Mouse (Mus musculus) heart, adult 11 months (tissue): ENCODE measurements around the gene Mutyh.
"Not testable (repeated sequence)": the region's sequence is repeated elsewhere in the genome, so short reads cannot be mapped to it uniquely, and the experiment has no call there.

Experiments used
- DNase-seq: peaks from one replicate; pipeline ENCODE4 v3.0.0; 2022

Mutyh gene

DNA sequence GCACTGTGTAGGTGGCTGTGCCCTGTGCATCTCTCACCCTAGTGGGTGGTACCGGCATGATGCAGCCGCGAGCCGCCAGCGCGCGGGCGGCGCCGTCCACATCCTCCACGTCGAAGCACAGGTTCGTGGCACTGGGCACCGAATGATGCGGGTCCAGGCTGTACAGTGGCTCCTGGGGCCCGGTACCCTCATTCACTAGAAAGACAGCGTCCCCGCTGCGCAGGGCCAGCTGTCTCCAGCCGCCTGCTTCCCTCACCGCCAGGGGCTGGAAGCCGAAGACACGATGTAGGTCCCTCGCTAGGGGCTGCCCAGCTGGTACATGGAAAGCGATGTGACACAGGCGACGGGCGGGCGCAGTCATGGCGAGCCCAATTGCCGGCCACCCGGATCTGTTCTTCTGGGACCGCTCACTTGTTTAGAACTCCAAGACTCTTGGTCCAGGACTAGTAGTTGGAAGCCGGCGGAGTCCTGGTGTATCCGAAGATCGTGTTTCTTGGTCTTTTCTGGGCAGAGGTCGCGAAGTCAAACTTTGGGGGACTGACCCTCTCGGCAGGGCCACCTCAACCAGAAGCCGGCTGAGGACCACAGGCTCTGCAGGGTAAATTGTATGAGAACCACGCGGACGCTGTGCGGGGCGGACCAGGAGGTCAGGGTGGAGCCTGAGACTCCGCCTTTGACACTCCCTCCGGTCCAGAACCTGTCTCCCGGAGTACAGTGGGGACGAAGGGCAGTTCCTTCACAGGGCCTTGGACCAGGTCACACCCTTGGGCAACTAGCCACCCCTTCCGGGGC is 13.6 kb downstream of the Mutyh start:
- DNase-seq: peak; percentile 99

GRCm38 (mm10) chr4:116821694-116822016 is 14.1 kb downstream of the Mutyh start, which contains the start of gene Hpdl:
Gene Hpdl (minus strand): TSS chr4:116821707.
- DNase-seq: no peak

GRCm38 (mm10) chr4:116824541-116825004 is 17.1 kb downstream of the Mutyh start:
- peak; percentile 97 for DNase-seq

- no peak for DNase-seq
These were observed 20.3 kb downstream of the Mutyh start for GRCm38 (mm10) chr4:116827819-116828218.

DNA sequence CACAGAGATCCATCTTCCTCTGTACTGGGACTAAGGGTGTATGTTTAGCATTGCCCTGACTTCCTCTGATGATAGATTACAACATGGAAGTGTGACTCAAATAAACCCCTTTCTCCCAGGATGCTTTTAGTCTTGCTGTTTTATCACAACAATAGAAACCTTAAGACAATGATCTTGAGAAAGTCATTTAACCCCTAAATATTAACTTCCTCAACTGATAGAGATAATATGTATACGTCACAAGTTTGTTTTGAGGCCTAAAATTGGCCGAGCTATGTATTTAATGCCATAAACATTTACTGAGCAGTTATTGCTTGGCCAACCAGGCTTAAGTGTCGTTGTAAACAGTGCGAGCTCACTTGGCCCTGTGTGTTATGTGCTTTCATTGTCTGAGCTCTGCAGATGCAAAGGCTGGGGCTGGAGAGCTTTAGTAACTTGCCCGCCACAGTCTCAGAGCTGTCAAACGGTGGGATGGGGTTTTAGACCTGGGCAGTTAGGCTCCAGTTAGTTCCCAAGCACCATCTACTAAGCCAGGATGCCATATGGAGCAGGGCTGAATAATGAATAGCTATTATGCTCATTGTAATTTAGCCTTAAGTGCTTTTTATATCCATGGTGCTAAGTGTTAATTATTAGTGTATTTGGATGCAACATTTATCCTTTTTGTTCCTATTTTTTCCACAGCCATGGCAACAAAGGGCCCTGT is 22.0 kb downstream of the Mutyh start:
- DNase-seq: no peak

DNA sequence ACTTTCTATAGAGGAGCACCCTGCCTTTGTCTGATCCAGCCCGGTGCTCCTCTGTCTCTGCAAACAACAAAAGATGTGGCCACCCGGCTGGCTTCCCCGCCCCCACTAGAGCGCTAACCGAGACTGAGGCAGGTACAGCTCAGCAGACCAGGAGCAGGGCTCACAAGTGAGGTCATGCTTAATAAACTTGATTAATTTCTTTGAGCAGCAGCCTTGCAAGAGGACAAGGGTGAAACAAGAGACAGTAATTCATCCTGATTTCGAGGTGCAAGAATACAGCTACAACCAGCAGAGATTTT is 22.5 kb downstream of the Mutyh start:
- no peak for DNase-seq

GRCm38 (mm10) chr4:116838999-116839398 is 31.5 kb downstream of the Mutyh start:
- no peak for DNase-seq

DNA sequence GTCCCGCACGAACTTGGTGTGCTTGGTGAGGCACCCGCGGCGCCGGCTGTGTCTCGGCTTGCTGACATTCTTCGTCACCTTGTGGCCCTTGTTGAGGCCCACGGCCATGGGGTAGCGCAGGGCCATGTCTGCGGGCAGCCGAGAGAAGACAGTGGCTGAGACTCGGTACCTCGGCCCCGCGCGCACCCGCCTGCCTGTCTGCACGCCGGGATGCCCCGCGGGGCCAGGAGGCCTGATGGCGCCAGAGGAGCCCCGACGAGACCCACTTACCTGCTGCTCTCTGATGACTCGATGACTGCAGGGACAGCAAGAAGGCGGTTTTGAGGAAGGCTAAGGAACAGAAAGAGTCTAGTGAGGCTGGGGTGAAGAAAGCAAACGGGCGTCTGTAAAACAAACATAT is 32.6 kb downstream of the Mutyh start:
- not testable (repeated sequence) for DNase-seq

DNA sequence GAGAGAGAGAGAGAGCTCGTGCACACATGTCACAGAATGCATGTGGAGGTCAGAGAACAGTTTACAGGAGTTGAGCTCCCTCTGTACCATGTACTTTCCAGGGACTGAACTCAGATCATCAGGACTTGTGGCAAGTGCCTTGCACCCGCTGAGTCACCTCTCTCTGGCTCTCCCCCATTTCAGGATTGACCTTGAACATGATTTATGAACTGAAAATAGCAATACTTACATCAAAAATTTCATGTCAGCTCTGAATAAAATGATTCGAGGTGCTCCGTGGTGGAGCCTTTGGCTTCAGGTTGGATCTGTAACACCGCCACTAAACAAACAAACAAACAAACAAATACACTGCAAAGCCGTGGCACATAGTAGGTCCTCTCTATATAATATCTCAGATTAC is 33.3 kb downstream of the Mutyh start:
- DNase-seq: no peak

GRCm38 (mm10) chr4:116844324-116844723 is 36.8 kb downstream of the Mutyh start:
- no peak for DNase-seq

GRCm38 (mm10) chr4:116849901-116850300 is 42.4 kb downstream of the Mutyh start:
- no peak for DNase-seq

DNA sequence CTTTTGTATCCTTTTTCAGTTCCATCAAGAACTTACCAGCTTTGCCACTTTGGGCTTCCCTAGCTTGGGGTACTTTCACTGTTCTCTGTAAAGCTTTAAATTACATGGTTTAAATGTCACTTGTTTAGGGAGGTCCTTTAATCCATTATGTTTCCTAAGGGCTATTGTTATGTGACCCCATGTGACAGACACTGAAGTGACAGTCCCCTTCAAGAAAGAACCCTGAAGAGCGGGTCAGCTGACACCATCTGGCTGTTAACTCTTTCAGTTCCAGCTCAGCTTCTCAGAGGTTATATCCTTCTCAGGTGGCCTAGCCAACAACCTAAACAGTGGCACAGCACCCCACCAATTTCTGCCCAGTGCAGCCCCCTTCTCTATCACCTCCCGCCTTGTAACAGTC is 46.8 kb downstream of the Mutyh start:
- no peak for DNase-seq

- peak; percentile 72 for DNase-seq
These were observed 49.7 kb downstream of the Mutyh start for GRCm38 (mm10) chr4:116857203-116857602.

DNA sequence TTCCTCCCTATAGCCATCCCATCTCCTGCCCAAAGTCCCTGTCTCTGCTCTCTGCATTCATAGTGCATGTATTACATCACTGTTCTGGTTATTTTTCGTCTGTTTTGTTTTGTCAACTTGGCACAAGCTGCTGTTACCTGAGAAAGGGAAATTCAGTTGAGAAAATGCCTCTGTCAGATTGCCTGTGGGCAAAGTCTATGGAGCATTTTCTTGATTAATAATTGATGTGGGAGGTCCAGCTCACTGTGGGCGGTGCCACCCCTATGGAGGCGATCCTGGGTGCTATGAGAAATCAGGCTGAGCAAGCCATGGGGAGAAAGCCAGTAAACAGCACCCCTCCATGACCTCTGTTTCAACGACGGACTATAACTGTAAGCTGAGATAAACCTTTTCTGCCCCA is 52.2 kb downstream of the Mutyh start:
- peak; percentile 40 for DNase-seq

DNA sequence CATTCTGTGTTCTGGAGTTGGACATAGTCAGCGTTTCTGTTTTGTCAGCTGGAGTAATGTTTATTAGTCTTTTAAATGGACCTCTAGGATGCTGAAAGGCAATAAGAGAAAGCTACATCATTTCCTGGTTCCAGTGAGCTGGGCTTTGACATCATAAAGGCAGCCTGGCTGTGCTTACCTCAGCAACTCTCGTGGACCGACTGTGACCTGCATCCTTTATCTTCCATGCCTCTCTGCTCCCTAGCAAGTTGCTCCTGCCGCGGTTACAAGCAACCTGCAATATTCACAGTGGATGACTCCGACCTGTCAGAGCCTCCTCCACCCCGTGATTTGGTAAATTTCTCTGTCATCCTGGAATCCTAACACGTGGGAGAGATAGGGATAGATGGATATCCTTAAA is 54.5 kb downstream of the Mutyh start:
- DNase-seq: peak; percentile 59
